Mouse (Mus musculus) spleen, adult 18-20 months (tissue): ENCODE results near the gene Pou1f1.

ENCODE experiments used
- DNase-seq, 2 experiments: peaks; one replicate each; pipeline ENCODE4 v3.0.0; 2022; ENCODE audit warnings: mixed read lengths in 2 of 2

Pou1f1 gene

GRCm38 (mm10) chr16:65520211-65520610 lies at the start of gene Pou1f1:
Gene Pou1f1 (plus strand): TSS chr16:65520511.
- DNase-seq = no peak

- no peak for DNase-seq
These were observed 49.7 kb upstream of the Pou1f1 start for GRCm38 (mm10) chr16:65470650-65471049.

DNA sequence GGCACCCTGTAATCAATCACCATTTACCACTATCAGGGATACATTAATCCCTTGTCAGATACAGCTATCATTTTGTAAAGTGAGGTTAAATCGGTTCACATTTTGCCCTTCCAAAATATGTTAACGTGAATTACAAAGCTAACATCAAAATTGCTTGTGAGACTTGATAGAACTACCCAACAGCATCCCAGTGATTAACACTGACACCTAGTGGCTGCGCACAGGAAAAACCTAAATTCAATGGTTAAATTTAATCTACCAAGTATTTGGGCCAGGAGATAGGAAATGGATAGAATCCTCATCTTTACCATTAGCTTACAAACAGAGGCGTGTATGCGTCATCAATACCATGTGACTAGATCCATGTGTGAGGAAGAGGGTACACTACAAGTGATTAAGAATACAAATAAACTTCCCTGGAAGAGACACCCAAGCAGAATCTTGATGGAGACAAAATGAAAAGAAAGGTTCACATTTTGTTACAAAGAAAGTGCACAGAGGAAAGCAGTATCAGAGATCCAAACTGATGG lies 47.8 kb upstream of the Pou1f1 start:
- no peak for DNase-seq

- DNase-seq = no peak
These were observed 34.6 kb upstream of the Pou1f1 start for GRCm38 (mm10) chr16:65485726-65486125.

DNA sequence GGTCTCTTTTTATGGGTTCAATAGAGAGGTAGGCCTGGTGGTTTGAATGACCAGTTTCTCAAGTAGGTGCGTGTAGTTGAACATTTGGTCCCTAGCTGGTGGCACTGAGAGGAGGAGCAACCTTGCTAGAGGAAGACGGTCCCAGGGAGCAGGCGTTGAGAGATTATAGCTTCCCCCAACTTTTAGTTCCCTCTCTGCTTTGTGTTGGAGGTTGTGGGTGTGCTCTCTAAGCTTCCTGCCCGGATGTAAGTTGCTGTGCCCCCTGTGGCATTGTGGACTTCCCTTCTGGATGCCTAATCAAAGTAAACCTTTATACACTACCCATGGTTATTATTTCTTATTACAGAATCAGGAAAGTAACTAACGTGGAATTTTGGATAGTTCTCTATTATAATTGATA lies 24.3 kb upstream of the Pou1f1 start:
- DNase-seq = no peak

- DNase-seq = peak in 1 of 2 experiments; percentile 9
These were observed 23.3 kb upstream of the Pou1f1 start for GRCm38 (mm10) chr16:65497049-65497448.

- DNase-seq = no peak
These were observed 6.1 kb upstream of the Pou1f1 start for GRCm38 (mm10) chr16:65514223-65514622.

- DNase-seq = no peak
These were observed 5.7 kb downstream of the Pou1f1 start for GRCm38 (mm10) chr16:65526004-65526403.

DNA sequence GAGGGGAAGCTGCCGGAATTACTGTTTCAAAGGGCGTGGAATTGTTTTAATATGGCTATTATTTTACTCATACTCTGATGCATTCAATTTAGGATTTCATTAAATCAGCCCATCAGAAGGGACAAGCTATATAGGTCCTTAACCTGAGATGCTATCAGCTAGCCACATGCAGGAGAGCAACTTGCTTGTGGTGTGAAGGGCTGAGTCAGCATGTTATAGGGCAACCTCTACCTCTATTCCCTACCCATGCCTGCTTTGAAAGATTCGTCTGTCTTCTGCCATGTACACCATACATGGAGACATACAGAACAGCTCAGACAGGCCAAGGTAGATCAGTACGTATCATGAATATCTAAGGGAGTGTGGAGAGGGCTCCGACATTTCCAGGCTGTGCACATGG lies 6.4 kb downstream of the Pou1f1 start:
- no peak for DNase-seq

GRCm38 (mm10) chr16:65529589-65529988 lies 9.3 kb downstream of the Pou1f1 start:
- DNase-seq = no peak

DNA sequence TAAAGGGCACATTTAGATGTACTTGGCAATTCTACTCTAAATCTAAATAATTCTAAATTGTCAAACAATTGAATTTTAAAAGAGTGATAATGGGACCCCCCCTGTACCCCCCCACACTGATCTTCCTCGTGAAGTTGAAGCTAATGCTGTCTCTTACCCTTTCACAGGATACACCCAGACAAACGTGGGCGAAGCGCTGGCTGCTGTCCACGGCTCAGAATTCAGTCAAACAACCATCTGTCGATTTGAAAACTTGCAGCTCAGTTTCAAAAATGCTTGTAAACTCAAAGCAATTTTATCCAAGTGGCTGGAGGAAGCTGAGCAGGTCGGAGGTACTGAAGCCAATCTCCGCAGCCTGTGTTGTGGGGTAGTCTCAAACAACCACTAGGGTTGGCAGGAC lies 11.4 kb downstream of the Pou1f1 start:
- DNase-seq = no peak

DNA sequence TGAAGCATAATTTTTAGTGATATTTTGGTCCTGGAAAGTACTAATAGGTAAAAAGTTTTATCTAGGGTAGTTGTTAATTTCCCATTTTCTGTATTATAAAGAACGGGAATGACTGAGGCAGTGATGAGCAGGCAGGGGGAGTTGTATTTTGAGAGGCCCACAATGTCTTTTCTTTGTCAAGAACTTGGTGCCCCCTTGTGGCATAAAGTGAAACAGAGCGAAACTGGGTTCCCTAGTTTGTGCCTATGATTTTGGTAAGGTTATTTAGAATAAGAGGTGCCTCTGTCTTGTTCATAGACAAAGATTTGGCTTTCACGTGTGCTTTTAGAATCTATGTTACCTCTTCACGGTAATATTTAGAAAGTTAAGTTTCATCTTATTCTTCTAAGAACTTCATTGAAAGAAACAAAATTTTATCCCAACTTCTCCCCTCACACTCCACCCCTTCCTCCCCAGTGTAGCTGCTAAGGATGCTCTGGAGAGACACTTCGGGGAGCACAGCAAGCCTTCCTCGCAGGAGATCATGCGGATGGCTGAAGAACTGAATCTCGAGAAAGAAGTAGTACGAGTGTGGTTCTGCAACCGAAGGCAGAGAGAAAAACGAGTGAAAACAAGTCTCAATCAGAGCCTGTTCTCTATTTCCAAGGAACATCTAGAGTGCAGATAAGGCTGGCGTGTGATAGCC lies 13.1 kb downstream of the Pou1f1 start:
- peak in 1 of 2 experiments; percentile 18 for DNase-seq

- no peak for DNase-seq
These were observed 23.5 kb downstream of the Pou1f1 start for GRCm38 (mm10) chr16:65543676-65544293.

- DNase-seq = no peak
These were observed 28.6 kb downstream of the Pou1f1 start for GRCm38 (mm10) chr16:65548960-65549359.

- no peak for DNase-seq
These were observed 30.5 kb downstream of the Pou1f1 start for GRCm38 (mm10) chr16:65550814-65551213.

DNA sequence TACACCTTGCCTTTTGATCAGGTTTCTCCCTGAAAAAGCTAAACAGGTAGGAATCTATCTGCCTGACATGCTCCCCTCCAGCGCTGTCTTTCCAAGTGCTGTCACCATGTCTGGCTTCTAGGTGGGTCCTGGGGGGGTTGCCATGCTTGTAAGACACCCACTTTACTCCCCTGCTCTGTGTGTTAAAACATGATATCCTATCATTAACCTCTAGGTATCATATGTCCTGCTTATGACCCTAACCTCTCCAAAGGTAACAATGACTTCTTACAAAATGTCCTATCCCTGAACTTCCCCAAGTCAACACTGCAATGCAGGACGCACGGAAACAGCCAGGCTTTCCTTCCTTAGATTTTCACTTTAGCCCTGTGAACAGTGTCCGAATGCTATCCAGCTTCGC lies 34.0 kb downstream of the Pou1f1 start:
- no peak for DNase-seq

GRCm38 (mm10) chr16:65557369-65557768 lies 37.1 kb downstream of the Pou1f1 start:
- DNase-seq = no peak

GRCm38 (mm10) chr16:65559591-65559990 lies 39.3 kb downstream of the Pou1f1 start:
- DNase-seq = no peak

DNA sequence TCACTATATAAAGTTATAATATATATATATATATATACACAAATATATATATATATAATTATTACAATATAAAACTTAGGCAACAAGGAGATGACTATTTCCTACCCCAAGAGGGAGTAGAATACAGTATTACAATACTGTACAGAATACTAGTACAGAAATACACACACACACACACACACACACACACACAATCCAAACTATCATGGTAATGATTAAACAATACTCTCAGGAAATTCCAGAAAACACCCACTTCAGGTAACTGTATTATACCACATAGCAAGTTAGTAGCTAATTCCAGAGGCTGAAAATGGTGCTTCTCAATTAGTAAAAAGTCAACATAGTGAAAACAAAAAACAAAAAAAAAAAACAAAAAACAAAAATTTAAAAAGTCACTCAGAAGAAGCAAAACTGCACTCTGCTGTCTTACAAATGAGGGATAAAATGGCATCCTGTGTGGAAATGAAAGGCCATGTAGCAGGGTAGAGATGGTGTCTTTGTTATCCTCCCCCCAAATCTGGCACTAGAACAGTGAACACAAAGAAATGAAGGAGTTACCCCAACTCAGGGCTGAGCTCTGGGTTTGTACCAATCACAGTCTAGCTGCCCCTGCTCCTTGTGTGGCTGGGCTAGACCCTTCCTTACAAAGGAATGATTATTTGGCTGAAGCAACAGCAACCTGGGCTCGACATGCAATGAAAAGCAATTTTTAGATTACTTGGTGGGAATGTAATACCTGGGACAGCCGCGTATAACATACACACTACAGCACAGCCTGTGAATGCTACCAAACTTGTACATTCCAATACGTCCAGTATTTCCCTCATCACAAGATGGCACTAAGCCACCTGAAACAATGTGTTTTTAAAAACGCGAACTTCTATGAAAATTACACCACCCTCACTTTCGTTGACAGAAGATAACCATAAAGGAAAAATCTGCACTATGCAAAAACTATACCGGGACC lies 41.0 kb downstream of the Pou1f1 start:
- no peak for DNase-seq

- peak; percentile 74 to 83 for DNase-seq
These were observed 41.9 kb downstream of the Pou1f1 start, which contains the start of gene Chmp2b for GRCm38 (mm10) chr16:65561963-65562863. Gene Chmp2b (minus strand): TSS chr16:65562726.

DNA sequence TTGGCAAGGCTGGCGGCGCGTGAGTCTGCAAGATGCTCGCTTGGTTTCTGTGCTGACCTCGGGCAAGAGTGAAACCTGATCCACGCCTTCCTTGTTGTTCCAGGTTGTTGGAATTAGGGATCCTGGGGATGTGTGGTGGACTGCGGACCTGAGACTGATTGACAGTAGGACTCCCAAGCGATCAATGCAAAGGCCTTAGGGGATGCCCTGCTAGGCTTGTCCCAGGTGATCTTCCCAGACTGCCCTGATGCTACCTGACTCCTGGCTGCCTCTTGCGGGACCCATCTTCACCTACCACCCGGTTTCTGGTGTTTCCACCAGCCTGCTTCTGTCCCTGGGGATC lies 42.5 kb downstream of the Pou1f1 start:
- no peak for DNase-seq

DNA sequence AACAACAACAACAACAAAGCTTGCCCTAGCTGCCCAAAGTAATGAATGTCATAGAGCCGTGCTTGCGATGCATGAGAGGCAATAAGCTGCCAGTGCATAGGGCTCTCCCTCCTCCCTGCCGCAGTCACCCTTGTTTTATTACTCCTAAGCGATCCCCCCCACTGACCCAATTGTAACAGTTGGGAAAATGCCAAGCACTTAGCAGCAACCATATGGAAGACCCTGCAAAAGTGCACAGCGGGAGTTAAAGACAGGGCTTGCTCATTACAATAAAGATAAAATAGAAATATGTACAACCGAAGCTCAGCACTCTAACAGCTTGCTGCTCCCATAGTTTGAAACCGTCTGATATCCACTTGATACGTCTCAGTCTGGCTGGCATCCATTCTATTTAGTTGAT lies 44.0 kb downstream of the Pou1f1 start:
- no peak for DNase-seq
